Mouse (Mus musculus): Measurements from ENCODE around the gene Mif4gd.

Mif4gd gene

DNA sequence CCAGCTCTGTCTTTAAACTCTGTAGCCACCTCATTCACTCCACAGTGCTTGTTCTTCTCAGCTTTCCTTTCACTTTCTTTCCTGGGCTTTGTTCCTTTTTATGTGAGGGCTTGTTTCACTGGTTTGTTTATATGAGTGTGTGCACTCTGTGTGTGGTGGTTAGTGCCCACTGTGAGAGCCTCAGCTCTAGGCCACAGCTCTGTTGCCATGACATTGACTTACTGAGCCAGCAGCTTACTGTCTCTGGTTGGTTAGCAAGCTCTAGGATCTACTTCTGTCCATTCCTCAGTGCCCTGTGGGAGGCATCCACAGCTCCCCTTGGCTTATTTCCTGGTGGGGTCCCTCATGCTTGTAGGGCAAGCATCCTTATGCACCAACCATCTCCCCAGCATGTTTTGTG is 33.7 kb downstream of the Mif4gd start:
- DNase-seq (ENCODE audit: low read depth, low spot score), result no peak

DNA sequence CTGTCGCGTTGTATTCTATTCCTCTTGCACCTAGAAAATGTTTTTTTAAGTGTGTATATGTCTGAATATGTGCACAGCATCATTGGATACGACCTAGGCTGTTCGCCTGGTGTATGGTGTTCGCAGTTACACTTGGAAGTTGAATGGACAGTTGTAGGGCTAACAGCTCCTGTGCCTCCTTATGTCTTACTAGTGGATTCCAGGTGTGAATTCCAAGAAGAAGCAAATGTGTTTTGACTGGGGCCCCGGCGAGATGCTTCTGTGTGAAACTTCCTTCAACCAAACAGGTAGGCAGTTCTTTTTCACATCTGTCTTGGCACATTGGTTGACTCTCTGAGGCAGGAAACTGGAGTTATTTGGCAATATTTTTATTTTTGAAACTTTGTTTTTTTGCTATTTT is 47.8 kb downstream of the Mif4gd start:
- DNase-seq (ENCODE audit: low read depth, low spot score), result no peak

DNA sequence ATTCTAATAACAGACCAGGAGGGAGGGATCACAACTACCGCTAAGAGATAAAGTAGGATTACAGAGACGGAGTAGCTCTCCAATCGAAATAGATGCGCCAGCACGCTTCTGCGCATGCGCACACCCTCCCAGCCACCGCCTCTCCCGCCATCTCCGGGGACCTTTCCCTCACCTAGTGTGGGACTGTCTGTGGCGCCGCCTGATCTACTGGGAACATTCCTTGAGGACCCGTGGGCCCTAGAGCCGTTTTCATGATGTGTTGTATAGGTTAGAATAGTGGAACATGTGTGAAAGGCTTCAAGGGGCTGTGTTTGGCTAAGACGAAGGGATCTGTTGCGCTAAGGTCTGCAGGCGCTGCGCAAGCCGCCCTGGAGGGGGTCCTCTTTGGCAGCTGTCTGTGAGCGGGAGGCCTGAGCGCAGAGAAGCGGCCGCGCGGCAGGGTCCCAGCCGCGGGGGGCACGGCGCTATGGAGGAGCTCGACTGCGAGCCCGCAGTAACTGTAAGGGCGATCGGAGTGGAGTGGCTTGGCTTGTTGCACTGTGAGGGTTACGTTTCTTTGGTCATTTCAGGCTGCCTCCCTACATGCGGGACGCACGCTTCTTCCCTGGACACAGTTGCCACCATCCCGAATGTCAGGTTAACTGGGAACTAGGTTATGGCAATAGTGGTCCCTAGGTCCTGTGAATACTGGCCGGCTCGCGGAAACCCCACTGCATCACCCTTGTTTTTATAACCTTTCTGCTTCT is 48.5 kb downstream of the Mif4gd start, which contains the start of gene Nup85:
TSS of gene Nup85 (plus strand) at position 371 of the 746 bp plus-strand sequence.
- peak; percentile 97 for DNase-seq (ENCODE audit: low read depth, low spot score)

DNA sequence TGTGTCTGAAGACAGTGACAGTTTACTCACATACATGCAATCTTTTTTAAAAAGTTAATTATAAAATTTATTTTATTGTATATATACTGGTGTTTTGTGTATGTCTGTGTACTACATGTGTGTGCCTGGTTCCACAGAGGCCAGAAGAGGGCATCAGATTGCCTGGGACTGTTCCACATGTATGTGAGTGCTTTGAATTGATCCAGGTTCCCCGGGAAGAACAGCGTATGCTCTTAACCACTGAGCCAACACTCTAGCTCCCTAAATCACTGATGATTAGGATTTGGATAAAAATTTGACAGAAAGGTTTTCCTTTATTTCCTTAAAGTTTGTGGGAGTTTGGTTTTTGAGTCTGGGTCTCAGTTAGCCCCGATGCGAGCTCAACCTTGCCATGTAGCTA is 49.4 kb downstream of the Mif4gd start:
- peak; percentile 46 for DNase-seq (ENCODE audit: low read depth, low spot score)

All from ZHBTc4 (cell line).